Mouse (Mus musculus): ENCODE data around the gene Foxp2.

The Foxp2 gene

DNA sequence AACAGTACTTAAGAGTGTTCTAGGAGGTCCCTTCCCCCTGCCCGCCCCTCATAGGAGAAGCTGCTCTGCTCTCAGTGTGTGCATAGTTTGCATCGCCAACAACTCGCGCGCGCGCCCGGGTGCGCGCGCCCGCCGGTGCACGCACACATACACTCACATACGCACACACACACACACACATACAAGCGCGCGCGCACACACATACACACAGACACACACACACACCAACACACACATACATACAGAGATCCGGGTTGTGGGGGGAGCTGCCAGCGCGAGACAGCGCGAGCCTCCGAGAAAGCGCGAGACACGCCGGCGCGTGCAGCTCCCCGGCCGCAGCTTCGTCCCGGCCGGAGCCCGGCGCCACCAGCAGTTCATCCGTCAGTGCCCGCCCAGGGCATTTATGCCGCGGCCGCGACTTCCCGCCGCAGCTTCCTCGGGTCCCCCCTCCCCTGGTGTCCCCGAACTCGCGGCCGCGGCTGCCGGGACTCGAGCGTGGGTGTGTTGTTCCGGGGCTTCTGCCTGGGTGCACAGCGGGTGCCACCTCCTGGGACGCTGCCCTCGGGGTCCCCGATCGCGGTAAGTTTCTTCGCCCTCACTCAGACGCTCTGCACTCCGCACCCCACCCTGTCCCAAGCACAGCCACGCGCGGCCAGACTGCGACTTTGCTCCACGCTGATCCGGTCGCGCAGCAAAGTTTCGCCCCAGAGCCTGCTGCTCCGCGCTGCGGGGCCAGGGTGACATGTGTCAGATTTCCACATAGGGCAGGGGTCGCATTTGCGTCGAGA is at the start of gene Foxp2:
Foxp2 (plus strand) TSS at position 167 of the 788 bp plus-strand sequence.
- peak; percentile 40 to 71 for DNase-seq (ENCODE audit: inconsistent age in 2 of 2, low spot score in 1 of 2)

DNA sequence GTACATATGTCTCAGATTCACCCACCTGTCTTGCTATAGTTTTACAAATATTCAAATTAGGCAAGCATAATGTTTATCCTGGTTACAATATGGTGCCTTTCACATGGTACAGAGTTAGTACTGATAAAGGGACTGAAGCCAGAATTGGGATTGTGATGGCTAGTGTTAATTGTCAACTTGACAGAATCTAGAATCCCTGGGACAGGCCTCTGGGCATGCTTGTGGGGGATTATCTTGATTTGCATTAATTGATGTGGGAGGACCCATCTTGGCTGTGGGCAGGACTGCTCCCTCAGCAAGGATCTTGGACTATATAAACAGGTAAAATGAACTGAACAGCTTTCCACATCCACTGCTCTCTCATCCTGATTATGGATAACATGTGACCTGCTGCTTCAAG is 15.9 kb upstream of the Foxp2 start:
- DNase-seq (ENCODE audit: inconsistent age in 2 of 2, low spot score in 1 of 2), result no peak

DNA sequence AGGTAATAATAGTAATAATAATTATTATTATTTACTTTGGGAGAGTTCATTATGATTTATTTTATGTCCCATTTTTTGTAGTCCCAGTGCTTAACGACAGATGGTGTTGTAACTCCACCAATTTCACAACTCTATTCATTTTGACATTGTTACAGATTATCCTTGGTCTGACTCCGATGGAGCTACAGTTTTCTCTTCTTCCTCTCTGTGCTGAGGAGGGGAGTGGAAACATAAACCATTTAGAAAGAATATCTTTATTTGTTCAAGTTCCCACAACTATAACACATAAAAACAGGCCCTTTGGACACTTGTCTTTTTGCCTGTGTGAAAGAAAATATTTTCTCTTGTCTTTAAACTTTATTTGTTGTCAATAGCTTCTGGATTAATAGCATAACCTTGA is 4.1 kb upstream of the Foxp2 start:
- peak in 1 of 2 experiments; percentile 56 for DNase-seq (ENCODE audit: inconsistent age in 2 of 2, low spot score in 1 of 2)

DNA sequence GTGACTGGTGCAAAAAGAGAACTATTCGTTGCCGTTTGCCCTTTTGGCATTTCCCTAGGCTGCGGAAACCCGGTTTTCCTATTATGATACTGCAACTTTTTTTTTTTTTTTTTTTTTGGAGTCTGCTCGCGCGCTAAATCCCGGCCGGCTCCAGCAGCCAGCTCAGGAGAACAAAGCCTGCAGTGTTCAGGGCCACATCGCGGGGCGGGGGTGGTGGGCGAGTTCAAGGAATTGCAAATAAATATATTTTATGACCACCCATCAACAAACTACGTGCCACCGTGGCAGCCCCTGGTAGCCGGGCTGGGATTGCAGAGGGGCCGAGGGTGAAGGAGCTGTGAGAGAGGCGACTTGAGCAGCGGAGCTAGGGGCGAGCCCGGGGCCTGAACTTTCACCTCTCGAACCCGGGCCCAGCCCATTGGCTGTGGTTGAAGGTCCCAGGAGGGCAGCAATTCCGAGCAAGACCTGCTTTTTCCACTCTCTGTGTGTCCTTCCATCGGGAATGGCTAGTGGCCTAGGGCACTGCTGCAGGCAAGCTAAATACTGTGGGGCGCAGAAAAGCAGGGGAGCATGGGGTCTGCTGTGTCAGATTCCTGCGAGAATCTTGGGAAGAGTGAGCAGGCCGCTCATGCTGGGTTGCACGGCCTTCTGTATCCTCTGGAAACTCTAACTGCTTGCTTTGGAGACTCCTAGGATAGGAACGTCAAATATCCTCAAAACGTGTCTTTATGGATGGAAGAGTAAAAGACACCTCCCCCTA is 2.9 kb upstream of the Foxp2 start:
- peak; percentile 5 to 36 for DNase-seq (ENCODE audit: inconsistent age in 2 of 2, low spot score in 1 of 2)

DNA sequence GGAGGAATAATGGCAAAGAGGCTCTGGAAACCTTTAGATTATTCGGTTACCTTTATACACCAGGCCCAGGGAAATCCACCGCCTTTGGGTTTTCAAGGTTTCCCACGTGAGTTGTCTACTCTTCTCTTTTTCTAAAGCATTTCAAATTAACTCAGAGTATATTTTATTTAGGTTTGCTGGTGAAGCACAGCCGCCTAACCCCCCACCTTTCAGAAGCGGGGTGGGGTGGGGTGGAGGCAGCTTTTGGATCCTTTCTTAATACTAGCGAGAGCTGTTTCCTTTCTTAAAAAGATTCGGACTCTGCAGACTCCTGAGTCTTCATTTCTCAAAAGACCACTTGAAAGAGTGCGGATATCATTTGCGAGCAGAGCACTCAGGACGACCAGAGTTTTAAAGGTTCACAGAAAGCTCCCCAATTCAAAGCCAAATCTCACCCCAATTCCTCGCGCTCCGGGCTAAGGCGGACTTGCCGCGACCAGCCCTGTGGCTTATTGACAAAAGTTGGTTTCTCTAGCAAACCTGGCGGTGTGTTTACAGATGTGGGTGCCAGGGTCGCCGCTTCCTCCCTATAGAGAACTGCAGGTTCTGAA is 2.0 kb upstream of the Foxp2 start:
- peak in 1 of 2 experiments; percentile 31 for DNase-seq (ENCODE audit: inconsistent age in 2 of 2, low spot score in 1 of 2)

DNA sequence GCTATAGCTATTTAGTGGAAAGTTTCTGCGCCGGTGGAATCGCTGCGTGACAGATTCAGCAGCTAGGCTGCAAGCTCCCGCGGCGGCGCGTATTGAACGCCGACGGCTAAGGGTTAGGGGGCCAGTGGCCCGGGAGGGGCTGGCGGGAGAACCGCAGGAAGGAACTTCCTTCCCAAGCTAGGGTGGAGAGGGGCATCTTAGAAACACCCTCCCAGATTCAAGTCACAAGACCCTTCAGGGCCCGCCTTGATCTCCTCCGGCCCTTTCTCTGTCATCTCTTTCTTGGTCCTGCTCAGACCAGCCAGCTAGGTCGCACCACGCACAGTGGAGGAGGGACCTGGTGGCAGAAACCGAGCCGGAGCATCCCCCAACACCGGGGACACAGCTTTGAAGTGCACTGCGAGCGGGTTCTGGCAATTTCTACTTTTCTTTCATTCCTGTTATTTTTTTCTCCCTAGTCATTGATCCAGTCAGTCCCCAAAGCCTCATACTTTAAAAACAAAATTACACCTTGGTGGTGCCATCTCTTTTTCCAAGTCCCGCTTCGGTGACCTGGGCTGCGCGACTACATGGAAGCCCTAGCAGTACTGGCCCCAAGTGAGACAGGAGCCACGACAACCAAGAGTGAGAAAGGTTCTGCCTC is 1.1 kb upstream of the Foxp2 start:
- DNase-seq (ENCODE audit: inconsistent age in 2 of 2, low spot score in 1 of 2), result peak; percentile 4 to 31

DNA sequence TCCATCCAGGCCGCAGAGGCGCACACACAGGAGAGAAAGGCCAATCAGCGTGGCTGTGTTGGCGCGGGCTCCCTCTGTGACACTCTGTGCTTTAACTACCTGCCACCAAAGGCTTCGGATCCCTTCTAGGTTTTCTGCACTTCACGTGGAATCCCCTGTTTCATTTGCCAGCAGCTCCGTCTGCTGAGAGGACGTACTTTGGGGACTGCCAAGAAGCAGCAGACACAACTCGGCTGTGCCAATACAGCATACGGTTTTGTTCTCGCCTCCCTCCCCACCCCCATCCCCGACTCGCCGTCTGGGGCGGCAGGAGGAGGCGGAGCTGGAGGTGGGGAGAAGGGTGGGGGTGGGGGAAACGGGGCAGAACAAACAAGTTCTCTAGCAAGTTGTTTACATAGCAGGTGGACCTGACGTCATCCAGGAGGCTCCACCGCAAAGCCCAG is 549 bp upstream of the Foxp2 start:
- peak; percentile 50 to 83 for DNase-seq (ENCODE audit: inconsistent age in 2 of 2, low spot score in 1 of 2)

DNA sequence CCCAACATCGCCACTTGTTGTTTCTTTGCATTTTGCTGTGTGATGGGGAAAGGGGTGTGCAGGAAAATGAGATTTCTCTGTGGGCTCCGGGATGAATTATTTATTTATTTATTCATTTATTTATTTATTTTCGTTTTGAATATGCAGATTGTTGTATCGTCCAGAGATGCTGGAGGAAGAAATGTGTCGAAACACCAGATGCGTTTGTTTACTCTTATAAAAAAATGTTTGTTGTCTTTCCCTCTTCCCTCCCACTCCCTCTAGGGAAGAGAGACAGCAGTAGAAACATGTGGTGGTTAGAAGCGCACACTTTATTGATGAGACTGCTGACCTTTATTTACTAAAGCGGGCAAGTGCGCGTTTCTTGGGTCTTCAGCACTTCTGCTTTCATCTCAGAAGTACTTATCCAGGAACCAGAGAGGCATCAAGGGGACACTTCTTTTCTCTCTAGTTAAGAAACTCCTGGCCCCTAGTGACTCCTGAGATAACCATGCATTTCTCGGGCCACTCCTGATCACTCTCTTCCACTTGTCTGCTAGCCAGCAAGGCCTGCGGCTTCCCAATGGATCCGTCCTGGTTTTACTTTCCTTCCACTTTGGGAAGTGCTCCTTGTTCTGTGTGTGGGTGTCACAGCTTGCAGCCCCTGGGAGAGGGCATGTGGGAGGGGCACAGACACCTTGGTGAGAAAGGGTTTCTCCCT is 972 bp downstream of the Foxp2 start:
- DNase-seq (ENCODE audit: inconsistent age in 2 of 2, low spot score in 1 of 2), result peak; percentile 5 to 48

DNA sequence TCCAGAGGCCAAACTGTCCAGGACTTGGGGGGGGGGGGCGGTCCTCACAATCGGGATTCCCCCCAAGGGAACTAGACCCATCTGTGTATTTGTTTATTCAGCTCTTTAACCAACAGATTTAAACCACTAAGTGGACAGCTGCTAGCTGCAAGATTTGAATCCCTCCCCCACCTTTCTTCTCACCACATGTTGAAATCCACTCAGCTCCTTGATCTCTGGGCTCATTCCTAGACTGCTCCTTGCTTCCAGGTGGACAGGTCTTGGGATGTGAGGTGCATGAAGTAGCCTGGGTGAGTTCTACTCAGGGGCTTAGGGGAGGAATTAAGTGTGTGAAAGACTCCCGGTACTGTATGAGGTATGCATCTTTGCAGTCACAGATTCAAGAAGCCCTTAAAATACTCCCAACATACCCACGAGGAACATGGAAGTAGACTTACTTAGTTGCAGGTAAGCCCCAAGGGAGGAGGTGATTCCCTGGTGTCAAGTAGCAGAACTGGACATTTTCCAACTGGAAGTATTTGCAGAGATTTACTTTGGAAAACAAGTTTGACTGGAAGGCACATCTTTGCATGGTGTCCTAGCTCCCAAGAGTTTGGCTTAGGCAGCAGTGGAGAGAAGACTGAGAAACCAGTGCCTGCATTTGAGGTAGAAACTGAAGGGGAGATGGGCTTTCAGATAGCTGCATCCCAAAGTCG is 2.3 kb downstream of the Foxp2 start:
- no peak for DNase-seq (ENCODE audit: inconsistent age in 2 of 2, low spot score in 1 of 2)

DNA sequence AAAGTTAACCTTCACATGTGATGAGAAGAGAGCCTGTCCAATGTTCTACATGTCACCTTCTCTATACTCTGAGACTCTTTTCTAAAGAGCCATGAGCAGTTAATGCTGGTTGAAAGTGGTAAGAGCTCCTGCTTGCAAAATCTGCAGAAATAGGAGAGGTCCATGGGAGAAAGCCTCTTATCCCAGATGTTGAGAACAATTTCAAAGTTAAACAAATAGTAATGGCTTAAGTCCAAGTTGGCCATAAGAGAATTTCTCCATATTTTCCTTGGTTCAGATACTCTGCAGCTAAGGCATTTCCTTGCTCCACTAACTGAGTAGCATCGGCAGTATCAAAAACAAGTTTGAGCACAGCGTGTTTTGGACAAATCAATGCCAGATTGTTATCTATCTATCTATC is 13.9 kb downstream of the Foxp2 start:
- DNase-seq (ENCODE audit: inconsistent age in 2 of 2, low spot score in 1 of 2), result no peak

DNA sequence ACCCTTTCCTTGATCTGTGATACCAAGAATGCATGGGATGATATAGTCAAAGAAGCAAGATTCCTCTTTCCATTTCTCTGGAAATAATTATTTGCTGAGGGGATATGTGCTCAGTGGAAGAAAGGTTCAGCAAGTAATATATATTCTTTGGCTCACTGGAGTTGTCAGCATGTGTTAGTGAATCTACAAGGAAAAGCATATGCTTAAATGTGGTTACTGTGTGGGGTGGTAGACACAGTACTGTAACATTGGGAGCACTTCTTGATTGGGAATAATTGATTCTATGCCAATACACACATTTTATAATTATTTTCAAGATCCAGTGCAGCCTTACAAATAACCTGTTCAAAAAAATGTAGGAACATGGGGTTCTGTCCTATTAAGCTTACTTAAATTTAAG is 21.6 kb downstream of the Foxp2 start:
- DNase-seq (ENCODE audit: inconsistent age in 2 of 2, low spot score in 1 of 2), result no peak

DNA sequence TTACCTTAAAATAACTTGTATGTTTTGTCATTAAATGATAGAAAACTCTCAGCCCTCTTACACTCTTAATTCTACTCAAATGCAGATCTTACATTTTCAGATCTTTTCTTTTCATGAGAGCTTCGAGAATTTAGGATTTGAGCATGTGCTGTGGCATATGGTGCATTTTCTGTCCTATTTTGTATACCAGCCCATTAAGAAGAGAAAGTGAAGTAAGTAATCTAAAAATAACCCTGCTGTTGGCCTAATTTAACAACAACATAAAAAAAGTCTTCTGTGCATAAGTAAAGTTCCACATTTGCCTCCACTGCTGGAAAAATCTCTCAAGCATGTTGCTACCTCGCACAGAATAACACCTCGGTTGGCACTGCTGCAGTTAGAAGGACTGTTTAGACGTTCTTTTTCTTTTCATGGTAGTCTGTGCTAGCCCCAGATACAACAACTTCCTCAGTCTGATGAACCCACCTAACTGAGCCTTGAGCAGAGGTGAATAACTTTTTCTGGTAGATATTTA is 23.9 kb downstream of the Foxp2 start:
- no peak for DNase-seq (ENCODE audit: inconsistent age in 2 of 2, low spot score in 1 of 2)

DNA sequence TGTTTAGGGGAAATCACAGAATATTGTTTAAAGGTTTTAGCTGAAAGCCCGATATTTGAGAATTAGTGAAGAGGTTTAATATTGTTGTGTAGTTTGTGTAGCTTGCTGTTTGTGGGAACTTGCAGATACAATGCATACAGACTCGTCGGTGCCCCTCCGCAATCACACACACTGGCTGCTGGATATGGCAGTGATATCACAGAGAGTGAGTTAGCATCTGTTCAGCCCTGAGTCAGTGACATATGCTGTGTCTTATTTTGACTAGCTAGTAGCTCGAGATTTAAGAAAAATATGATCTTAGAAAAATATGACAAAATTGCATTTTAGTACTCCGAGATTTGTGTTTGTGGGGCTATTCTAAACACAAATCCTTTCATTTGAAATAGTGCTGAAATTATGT is 49.9 kb downstream of the Foxp2 start:
- no peak for DNase-seq (ENCODE audit: inconsistent age in 2 of 2, low spot score in 1 of 2)

DNA sequence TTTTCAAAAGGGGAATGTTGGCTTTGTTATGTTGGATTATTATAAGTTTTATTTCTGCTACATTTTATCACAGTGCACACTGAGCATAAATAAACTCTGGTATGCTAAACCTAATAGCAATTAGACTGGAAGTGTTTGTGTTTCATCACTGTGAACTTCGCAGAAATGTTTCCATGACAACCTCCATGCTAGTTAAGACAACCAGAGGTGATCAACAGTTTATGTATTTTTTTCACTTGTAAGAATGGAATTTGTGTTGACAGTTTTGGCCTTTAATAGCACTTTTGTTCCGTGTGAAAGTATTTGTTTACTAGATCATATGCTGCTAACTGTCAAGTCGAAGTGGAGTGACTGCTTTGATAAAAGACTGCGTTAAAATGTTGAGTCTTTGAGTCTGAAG is 51.6 kb downstream of the Foxp2 start:
- DNase-seq (ENCODE audit: inconsistent age in 2 of 2, low spot score in 1 of 2), result no peak

DNA sequence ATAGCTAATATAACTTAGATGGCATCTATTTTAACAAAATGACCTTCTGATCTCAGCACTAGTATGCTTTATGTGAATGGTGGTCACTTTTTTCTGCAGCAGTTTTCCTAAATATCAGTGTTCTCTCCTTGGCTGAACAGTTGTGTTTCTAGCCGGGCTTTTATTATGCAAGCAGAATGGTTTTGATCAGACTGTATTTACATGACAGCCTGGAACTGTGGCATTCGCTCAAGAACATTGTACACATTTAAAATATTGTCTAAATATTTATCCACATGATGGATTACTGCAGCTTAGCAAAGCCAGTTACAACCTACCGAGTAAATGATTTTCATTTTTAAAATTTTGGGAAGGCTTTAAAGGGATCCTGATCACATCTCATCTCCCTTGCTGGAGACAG is 75.9 kb downstream of the Foxp2 start:
- DNase-seq (ENCODE audit: inconsistent age in 2 of 2, low spot score in 1 of 2), result no peak

DNA sequence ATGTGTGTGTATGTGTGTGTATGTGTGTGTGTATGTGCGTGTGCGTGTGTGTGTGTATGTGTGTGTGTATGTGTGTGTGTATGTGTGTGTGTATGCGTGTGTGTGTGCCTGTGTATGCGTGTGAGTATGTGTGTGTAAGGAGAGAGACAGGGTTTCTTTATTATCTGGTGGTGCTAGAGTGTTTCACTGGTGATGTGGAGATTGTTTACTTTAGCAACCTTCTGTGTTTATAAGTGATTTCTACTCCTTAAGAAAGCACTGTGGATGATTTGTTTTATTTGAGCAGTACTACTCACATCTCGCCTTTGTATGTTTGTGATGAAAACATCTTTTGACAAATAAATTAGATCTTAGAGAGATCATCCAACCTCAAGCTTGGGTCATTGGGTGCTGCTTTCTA is 77.1 kb downstream of the Foxp2 start:
- no peak for DNase-seq (ENCODE audit: inconsistent age in 2 of 2, low spot score in 1 of 2)

DNA sequence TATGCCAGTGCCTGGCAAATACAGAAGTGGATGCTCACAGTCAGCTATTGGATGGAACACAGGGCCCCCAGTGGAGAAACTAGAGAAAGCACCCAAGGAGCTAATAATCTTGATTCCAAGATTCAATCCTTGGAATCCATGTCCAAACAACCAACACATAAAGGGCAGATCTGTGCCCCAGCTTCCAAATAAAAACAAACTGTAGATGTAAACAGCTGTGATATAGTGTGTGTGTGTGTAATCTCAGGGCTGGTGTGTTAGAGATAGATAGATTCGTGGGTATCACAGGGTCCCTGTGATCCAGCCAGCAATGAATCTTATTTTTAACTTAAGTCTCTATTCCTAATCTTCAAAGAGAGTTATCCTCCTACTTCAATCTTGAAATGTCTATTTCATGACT is 107.0 kb downstream of the Foxp2 start:
- no peak for DNase-seq (ENCODE audit: inconsistent age in 2 of 2, low spot score in 1 of 2)

DNA sequence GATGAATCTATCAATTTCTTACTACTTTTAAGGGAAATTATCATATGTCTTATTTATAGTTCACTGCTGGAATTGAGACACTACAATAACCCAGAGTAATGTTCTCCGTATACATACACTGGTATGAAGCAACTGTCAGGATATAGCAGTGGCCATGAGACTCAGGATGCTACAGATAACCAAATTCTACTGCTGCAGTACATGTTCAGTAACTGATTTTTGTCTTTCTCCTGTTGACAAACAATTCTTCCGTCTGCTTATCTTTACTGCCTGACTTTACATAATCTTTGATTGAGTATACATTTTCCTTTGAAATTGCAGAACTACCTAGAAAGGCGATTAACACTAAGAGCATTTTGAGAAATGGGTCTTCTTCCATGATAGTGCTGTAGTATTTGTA is 127.3 kb downstream of the Foxp2 start:
- DNase-seq (ENCODE audit: inconsistent age in 2 of 2, low spot score in 1 of 2), result no peak

DNA sequence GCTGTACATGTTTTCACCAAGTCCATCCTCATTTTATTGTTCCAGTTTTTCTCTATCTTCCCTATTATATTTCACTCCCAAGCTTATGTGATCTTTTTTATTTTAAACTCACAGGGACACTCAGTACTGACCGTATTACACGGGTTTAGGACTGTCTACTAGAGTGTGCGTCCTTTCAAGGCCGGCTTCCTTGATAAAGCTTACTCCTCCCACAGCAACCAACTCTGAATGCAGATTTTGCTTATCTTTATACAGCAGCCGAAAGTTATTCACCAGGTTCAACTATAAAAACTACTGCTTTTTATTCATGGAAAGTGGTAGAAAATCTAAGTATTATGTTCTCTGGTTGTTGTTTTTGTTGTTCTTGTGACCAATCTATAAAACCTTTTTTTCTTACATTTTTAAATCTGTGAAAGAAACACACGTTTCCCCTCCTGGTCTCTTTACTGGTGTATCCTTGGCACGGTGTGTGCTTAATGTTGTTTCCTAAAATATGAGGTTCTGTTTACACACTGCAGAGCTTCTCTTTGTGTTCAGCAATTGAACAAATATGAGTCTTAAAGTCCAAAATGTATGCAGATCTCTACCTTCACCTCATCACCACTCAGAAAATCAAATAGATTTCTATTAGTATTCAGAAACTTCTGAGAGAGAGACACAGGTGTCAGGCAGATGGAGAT is 128.4 kb downstream of the Foxp2 start:
- no peak for DNase-seq (ENCODE audit: inconsistent age in 2 of 2, low spot score in 1 of 2)

DNA sequence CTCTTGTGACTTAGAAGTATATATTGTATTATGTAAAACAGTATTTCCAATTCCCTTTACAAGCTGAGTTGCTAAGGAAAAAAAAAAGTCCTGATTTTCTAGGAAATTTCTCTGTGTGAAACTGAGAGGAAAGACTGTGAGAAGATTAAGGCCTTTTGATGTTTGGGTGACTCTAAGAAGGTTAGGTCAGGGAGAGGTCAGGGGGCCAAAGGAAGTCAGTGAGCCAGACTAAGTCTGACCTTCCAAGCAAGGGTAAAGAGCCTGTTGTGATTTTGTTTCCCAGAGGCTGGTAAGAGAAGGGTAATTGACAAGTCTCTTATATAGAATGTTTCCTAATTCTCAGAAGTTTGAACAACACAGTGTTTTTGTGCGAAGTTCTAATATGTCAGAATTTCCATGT is 162.1 kb downstream of the Foxp2 start:
- DNase-seq (ENCODE audit: inconsistent age in 2 of 2, low spot score in 1 of 2), result no peak

All from adrenal gland, adult (tissue).